Mouse (Mus musculus) C2C12 (cell line): ENCODE data around the gene Olfr433.

Source experiments
- CEBPB ChIP-seq: IDR thresholded peaks from one replicate; pipeline ENCODE4 v1.6.1; 2011; ENCODE audit warnings: low read depth, mild to moderate bottlenecking, control low read depth, moderate library complexity
- CTCF ChIP-seq: IDR thresholded peaks from one replicate; pipeline ENCODE4 v1.5.1; 2011; ENCODE audit not compliant: control insufficient read depth, insufficient read depth, insufficient read length
- FOSL1 ChIP-seq: IDR thresholded peaks from one replicate; pipeline ENCODE4 v1.8.0; 2011; ENCODE audit warnings: mild to moderate bottlenecking, low read length; ENCODE audit not compliant: poor library complexity, insufficient read depth, severe bottlenecking
- MAX ChIP-seq: IDR thresholded peaks from one replicate; pipeline ENCODE4 v1.6.1; 2011; ENCODE audit warnings: mild to moderate bottlenecking, control low read depth
- MYOD1 ChIP-seq: IDR thresholded peaks from one replicate; pipeline ENCODE4 v1.6.1; 2011; ENCODE audit warnings: low read depth; ENCODE audit not compliant: control insufficient read depth, insufficient read length
- MYOG ChIP-seq: IDR thresholded peaks from one replicate; pipeline ENCODE4 v1.6.1; 2011; ENCODE audit not compliant: control insufficient read depth, insufficient read length; ENCODE audit errors: extremely low read depth
- USF1 ChIP-seq: IDR thresholded peaks from one replicate; pipeline ENCODE4 v1.6.1; 2011; ENCODE audit warnings: low read depth, mild to moderate bottlenecking, control low read depth, moderate library complexity

- TF ChIP-seq MAX: no peak
- no peak for TF ChIP-seq CTCF
- no peak for TF ChIP-seq USF1
- TF ChIP-seq MYOG: no peak
- no peak for TF ChIP-seq MYOD1
- TF ChIP-seq CEBPB: no peak
- no peak for TF ChIP-seq FOSL1
Observed at GRCm38 (mm10) chr1:174035841-174036240, 4.7 kb upstream of the Olfr433 start.
